Mouse (Mus musculus) megakaryocyte, embryonic 14.5 days (primary cell): Measurements from ENCODE around the gene Arid3b.

Experiments
- FLI1 ChIP-seq: IDR thresholded peaks from 2 replicates; pipeline ENCODE4 v1.6.1; 2012; ENCODE audit warnings: low read length, inconsistent platforms, mixed read lengths
- GATA1 ChIP-seq: IDR thresholded peaks from 3 replicates; pipeline ENCODE4 v1.6.1; 2012; ENCODE audit warnings: mixed read lengths, low read length, inconsistent platforms, borderline replicate concordance

DNA sequence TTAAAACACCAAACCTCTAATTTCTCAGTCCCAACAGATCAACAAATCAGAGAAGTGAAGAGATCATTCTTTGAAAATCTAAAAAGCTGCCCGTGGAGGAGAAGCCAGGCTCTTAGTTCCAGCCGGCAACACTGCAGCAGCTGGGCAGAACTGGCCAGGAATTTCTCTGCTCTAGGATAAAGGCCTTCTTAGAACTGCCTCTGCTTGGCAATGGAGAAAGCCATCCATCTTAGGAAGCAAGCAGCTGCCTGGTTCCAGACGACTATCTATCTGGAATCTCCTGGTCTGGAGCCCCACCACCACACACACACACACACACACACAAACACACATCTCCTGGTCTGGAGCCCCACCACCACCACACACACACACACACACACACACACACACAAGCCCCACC, 21.7 kb downstream of the Arid3b start:
- TF ChIP-seq GATA1 (no peak), FLI1 (no peak)
